Mouse (Mus musculus): ENCODE measurements around the gene Ankrd33b.

DNA sequence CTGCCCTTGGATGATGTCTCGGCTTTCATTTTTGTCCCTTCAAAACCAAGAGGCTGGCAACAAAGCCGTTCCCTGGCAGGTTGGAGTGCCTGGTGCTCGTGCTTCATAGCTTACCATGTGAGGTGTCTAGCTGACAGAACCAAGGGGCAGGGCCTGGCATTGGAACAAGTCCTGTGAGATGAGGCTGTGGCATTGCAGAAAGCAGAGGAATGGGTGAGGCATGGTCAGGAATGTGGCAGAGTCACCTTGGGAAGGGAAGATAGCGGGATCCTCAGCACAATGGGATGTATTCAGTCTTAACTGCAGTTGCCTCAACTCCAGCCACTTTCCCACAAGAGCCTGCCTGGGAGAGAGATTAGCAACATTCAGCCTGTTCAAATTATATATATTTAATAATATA lies 24.6 kb upstream of the Ankrd33b start:
- TF ChIP-seq CTCF (IDR thresholded peaks at IDR 0.05; ENCODE audit: borderline replicate concordance, extremely low read depth, insufficient read depth, insufficient read length) (no peak), POLR2A (IDR thresholded peaks at IDR 0.05; ENCODE audit: borderline replicate concordance, extremely low read depth, insufficient read depth, insufficient read length, poor library complexity, severe bottlenecking) (no peak)
